Mouse (Mus musculus): ENCODE measurements around the gene Olfr693. TPM values are rescaled to one million over a fixed set of nuclear protein-coding genes. Genes with fewer than 3 reads are reported as not detected.

Gene Olfr693
- polyA plus RNA-seq, 1 experiment: not detected

DNA sequence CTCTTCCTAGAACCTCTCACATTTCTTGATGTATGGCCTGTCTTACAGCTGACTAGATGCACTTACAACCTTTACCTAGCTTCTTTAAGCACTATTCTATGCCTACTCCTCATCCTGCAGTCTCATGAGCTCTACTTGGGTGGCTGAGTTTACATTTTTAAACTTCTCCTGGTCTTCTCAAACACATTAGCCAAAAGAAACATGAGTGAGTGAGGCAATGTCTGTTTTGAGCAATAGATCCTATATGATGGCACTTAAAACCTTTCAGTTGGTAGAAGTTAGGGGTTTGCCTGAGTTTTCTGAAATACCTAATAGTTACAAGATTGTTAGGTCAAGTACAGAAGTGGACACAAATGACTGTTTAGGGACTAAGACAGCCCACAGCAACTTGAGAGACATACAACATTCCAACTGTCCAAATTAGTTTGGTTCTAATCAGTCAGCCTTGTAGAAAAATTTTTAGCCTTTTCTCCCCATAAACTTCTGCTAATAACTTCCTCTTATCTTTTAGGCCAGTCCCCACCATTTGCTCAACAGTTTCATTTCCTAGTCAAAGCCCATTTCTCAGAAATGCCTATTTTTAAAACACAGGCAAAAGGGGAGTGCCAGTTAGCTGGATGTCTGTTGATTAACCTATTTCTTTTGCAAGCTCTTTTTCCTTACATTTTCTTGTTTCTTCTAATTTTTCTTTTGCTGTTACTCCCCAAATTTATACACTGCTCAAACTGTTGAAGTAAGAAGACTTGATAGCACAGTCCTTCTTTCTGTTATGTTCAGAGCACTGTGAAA lies 28.6 kb downstream of the Olfr693 start:
- Histone ChIP-seq H3K4me1 (ENCODE audit: control insufficient read depth, insufficient read depth, low read length) (peaks cover 22% of the 10 kb centered on the region), H3K27ac (ENCODE audit: insufficient read depth, low read depth, low read length) (peak overlapping the region; percentile 99), H3K4me3 (ENCODE audit: insufficient read depth, low read length) (no peak overlapping the region)
- no peak for TF ChIP-seq POLR2A (IDR thresholded peaks at IDR 0.05; ENCODE audit: borderline replicate concordance, low read depth, low read length)
- TF ChIP-seq CTCF (IDR thresholded peaks at IDR 0.05; ENCODE audit: low read depth, low read length): no peak

DNA sequence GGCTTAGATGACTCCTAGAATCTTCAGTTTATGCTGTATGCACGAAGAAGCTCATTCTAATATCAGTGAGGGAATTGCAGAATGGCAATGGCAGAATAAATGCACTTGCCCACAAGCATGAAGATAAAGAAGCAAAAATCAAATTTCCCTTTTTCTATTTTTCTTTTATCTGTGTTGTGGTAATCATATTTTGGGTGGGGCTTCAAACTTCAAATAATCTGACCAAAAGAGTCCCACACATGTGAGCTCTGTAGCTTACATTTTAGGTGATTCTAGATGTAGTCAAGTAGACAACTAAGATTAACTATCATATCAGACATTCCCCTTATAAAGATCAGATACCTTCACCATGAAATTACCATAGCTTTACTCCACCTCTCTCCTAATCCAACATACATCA lies 30.6 kb downstream of the Olfr693 start:
- Histone ChIP-seq H3K4me1 (ENCODE audit: control insufficient read depth, insufficient read depth, low read length) (peaks cover 25% of the 10 kb centered on the region), H3K27ac (ENCODE audit: insufficient read depth, low read depth, low read length) (no peak overlapping the region), H3K4me3 (ENCODE audit: insufficient read depth, low read length) (no peak overlapping the region)
- no peak for TF ChIP-seq POLR2A (IDR thresholded peaks at IDR 0.05; ENCODE audit: borderline replicate concordance, low read depth, low read length)
- no peak for TF ChIP-seq CTCF (IDR thresholded peaks at IDR 0.05; ENCODE audit: low read depth, low read length)

DNA sequence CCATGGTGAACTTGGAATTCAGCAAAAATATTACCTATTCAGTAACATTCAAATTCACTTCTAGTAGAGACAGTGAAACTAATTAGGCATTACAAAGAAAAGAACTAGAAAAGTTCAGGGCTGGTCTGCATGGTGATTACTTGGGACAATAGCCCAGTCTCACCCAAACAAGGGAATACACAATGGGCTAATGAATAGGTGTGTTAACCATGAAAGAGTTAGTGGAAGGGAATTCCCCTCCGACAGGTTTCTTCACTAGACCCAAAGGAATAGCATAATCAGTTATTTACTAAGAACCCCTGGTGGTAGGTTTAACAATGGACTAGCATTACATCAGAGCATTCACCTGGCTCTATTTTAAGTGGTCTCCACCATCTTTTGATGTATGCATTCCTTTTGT lies 35.1 kb downstream of the Olfr693 start:
- Histone ChIP-seq H3K4me3 (ENCODE audit: insufficient read depth, low read length) (no peak overlapping the region), H3K27ac (ENCODE audit: insufficient read depth, low read depth, low read length) (no peak overlapping the region), H3K4me1 (ENCODE audit: control insufficient read depth, insufficient read depth, low read length) (peaks cover 11% of the 10 kb centered on the region)
- TF ChIP-seq CTCF (IDR thresholded peaks at IDR 0.05; ENCODE audit: low read depth, low read length) (no peak), POLR2A (IDR thresholded peaks at IDR 0.05; ENCODE audit: borderline replicate concordance, low read depth, low read length) (no peak)

DNA sequence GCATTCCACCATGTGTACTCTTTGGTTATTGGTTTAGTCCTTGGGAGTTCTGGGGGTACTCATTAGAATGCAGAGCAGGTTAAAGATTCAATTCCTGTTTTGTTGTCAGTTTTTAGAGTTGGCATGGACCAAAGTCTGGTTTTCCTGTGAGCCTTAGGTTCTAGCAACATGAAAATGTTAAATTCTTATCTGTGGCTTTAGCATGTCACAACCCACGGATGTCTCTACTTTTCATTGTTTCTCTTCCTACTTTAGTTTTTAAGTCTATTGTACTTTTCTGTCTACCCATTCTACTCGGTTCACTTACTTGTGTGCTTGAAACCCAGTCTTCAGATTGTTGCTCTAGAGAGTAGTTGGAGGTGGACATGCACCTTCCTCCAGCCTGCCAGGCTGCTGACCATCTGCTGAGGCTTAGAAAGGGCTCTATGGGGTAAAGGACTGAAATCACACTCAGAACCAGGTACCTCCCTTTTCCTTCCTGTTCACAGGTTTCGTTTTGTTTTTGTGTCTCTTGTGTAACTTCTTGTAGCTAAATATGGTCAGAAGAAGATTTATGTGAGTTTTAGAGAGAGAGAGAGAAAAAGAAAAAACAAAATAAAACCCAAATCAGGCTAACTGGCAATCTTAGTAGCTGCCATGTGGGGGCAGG lies 36.0 kb downstream of the Olfr693 start:
- Histone ChIP-seq H3K4me3 (ENCODE audit: insufficient read depth, low read length) (no peak overlapping the region), H3K4me1 (ENCODE audit: control insufficient read depth, insufficient read depth, low read length) (peaks cover 11% of the 10 kb centered on the region), H3K27ac (ENCODE audit: insufficient read depth, low read depth, low read length) (no peak overlapping the region)
- TF ChIP-seq POLR2A (IDR thresholded peaks at IDR 0.05; ENCODE audit: borderline replicate concordance, low read depth, low read length) (no peak), CTCF (IDR thresholded peaks at IDR 0.05; ENCODE audit: low read depth, low read length) (no peak)

DNA sequence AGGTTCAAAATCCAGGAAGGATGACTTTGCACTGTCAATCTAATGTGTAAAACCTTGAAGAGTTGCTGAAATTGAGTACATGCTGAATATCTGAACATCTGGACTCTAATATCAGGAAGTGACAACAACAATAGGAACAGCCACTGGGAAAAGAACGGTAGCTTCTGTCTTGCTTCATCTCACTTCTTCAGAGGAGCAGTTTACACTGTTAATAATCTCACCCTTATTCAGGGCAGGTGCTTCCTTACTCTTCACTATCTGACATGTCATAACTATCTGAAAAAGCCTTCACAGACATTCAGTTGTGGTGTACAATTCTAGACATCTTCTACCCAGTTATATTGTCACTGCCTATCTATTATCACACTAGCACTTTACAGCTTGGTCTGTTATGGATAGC lies 39.5 kb downstream of the Olfr693 start:
- Histone ChIP-seq H3K4me1 (ENCODE audit: control insufficient read depth, insufficient read depth, low read length) (peaks cover 11% of the 10 kb centered on the region), H3K27ac (ENCODE audit: insufficient read depth, low read depth, low read length) (no peak overlapping the region), H3K4me3 (ENCODE audit: insufficient read depth, low read length) (no peak overlapping the region)
- TF ChIP-seq POLR2A (IDR thresholded peaks at IDR 0.05; ENCODE audit: borderline replicate concordance, low read depth, low read length): no peak
- no peak for TF ChIP-seq CTCF (IDR thresholded peaks at IDR 0.05; ENCODE audit: low read depth, low read length)

DNA sequence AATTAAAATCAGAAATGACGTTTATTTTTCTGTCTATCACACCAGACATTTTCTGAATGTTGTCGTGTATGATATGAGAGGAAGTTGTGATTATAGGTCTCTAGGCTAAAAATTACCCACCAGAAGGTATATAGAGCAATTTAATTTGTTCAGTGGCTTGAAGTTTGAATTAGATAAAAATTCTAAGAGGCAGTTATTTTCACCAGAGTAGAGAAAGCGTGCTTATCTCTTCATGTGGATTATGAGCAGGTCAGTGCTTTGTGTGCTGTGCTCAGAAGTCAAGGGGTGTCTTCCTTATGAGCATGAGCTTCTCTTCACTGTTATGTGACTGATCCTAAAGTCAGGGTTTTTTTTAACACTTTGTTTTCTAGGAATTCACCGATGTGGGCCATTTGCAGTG lies 44.8 kb downstream of the Olfr693 start:
- Histone ChIP-seq H3K27ac (ENCODE audit: insufficient read depth, low read depth, low read length) (no peak overlapping the region), H3K4me3 (ENCODE audit: insufficient read depth, low read length) (no peak overlapping the region), H3K4me1 (ENCODE audit: control insufficient read depth, insufficient read depth, low read length) (no peaks in the 10 kb centered on the region)
- TF ChIP-seq CTCF (IDR thresholded peaks at IDR 0.05; ENCODE audit: low read depth, low read length): no peak
- no peak for TF ChIP-seq POLR2A (IDR thresholded peaks at IDR 0.05; ENCODE audit: borderline replicate concordance, low read depth, low read length)

Other genes with a start within 250 kb of the Olfr693 start
- not detected in 2 replicates for gene Olfr694, start 11.2 kb upstream of the Olfr693 start, polyA plus RNA-seq (2012; ENCODE audit: insufficient read depth, insufficient read length, missing spikeins)
- not detected in 2 replicates for gene Olfr695, start 35.8 kb upstream of the Olfr693 start, polyA plus RNA-seq (2012; ENCODE audit: insufficient read depth, insufficient read length, missing spikeins)
- not detected in 2 replicates for gene Olfr697, start 61.9 kb upstream of the Olfr693 start, polyA plus RNA-seq (2012; ENCODE audit: insufficient read depth, insufficient read length, missing spikeins)
- not detected in 2 replicates for gene Olfr698, start 74.8 kb upstream of the Olfr693 start, polyA plus RNA-seq (2012; ENCODE audit: insufficient read depth, insufficient read length, missing spikeins)
- gene Olfr699, start 112.6 kb upstream of the Olfr693 start, polyA plus RNA-seq (2012; ENCODE audit: insufficient read depth, insufficient read length, missing spikeins): not detected in 2 replicates
- gene Olfr700, start 128.2 kb upstream of the Olfr693 start, polyA plus RNA-seq (2012; ENCODE audit: insufficient read depth, insufficient read length, missing spikeins): not detected in 2 replicates
- gene Olfr701, start 133.5 kb upstream of the Olfr693 start, polyA plus RNA-seq (2012; ENCODE audit: insufficient read depth, insufficient read length, missing spikeins): not detected in 2 replicates
- not detected in 2 replicates for gene Olfr702, start 153.3 kb upstream of the Olfr693 start, polyA plus RNA-seq (2012; ENCODE audit: insufficient read depth, insufficient read length, missing spikeins)
- not detected in 2 replicates for gene Olfr703, start 162.8 kb upstream of the Olfr693 start, polyA plus RNA-seq (2012; ENCODE audit: insufficient read depth, insufficient read length, missing spikeins)
- not detected in 2 replicates for gene Olfr704, start 182.6 kb upstream of the Olfr693 start, polyA plus RNA-seq (2012; ENCODE audit: insufficient read depth, insufficient read length, missing spikeins)
- not detected in 2 replicates for gene Olfr705, start 196.3 kb upstream of the Olfr693 start, polyA plus RNA-seq (2012; ENCODE audit: insufficient read depth, insufficient read length, missing spikeins)
- gene Olfr706, start 207.6 kb upstream of the Olfr693 start, polyA plus RNA-seq (2012; ENCODE audit: insufficient read depth, insufficient read length, missing spikeins): not detected in 2 replicates
- gene Olfr707, start 220.7 kb upstream of the Olfr693 start, polyA plus RNA-seq (2012; ENCODE audit: insufficient read depth, insufficient read length, missing spikeins): not detected in 2 replicates
- not detected in 2 replicates for gene Olfr1532-ps1, start 227.4 kb upstream of the Olfr693 start, polyA plus RNA-seq (2012; ENCODE audit: insufficient read depth, insufficient read length, missing spikeins)